Mouse (Mus musculus): ENCODE data around the gene Cxcl17. TPM values are rescaled to one million over a fixed set of nuclear protein-coding genes. Genes with fewer than 3 reads are reported as not detected.
"Not testable (repeated sequence)": the region's sequence is repeated elsewhere in the genome, so short reads cannot be mapped to it uniquely, and the experiment has no call there.

The Cxcl17 gene
- polyA plus RNA-seq, 1 experiment from 2014 or later = not detected

DNA sequence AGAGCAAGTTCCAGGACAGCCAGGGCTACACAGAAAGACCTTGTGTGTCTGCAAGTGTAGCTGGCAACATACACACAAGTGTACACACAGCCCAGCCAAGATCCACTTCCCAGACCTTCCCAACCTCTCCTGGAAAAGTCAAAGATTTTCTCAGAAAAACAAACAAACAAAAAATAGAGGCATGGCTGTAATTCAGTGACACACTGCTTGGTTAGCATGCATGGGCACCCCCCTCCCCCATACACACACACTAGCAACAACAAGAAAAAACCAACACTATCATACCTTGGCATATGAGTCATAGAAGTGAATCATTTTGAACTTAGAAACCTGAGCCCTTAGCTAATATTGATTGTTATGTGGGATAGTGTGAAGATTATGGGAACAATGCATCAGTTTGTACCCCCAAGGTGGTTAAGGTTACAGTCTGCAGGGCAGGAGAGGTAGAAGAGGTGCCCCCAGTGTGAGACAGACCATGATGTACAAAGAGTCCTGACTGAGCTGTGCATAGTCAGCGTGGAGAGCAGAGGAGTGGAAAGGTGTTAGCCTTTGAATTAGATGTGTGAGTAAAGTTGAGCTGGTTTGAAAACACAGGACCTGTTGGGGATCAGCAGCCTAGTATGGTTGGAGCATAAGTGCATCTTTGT, 1.6 kb downstream of the Cxcl17 start:
- Histone ChIP-seq H3K27ac (ENCODE audit: low read depth, low read length) (no peak overlapping the region), H3K4me2 (no peak overlapping the region), H3K9me3 (replicated peaks; ENCODE audit: control insufficient read depth, low read length) (no peaks in the 10 kb centered on the region), H3K27me3 (ENCODE audit: control insufficient read depth, insufficient read depth, low read length) (no peaks in the 10 kb centered on the region), H3K4me3 (ENCODE audit: low read depth, low read length) (no peak overlapping the region), H3K4me1 (ENCODE audit: control insufficient read depth, insufficient read depth, low read length) (no peaks in the 10 kb centered on the region), H3K9ac (ENCODE audit: low read depth, low read length) (no peak overlapping the region), H3K36me3 (ENCODE audit: control insufficient read depth, insufficient read depth, low read length) (no peaks in the 10 kb centered on the region)
- WGBS (ENCODE audit: insufficient replicate concordance) = 66% methylated on average over 1 of the region's 1 CpGs
- ATAC-seq (replicated peaks; ENCODE audit: insufficient number of reproducible peaks, low FRiP score, low TSS enrichment) = no peak

DNA sequence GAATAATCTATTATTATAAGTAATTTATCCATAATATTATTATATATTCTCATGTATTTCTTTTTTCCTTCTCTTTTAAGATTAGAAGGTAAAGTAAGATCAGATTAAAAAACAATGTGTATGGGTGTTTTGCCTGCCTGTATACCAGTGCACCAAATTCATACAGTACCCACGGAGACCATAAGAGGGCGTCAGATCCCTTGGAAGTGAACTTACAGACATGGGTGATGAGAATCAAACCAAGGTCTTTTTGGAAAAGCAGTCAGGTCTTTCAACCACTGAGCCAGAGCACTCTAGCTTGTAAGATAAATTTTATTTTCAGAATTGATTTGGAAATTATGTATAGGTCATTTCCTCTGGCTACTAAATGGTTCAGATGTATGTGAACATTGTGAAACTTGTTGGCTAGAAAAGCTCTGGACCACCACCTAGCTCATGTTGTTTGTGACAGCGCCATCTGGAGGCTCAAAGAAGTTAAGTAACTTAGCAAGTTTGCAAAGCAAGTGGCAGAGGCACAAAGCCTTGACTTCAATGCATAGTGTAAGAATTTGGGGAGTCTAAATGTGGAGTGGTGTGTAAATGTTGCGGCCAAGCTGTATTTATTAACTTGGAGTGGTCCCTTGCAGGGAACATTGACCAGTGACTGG, 3.4 kb downstream of the Cxcl17 start:
- no peak overlapping the region for H3K4me2 ChIP-seq
- ATAC-seq (replicated peaks; ENCODE audit: insufficient number of reproducible peaks, low FRiP score, low TSS enrichment) = no peak
- H3K4me1 ChIP-seq (ENCODE audit: control insufficient read depth, insufficient read depth, low read length) = no peaks in the 10 kb centered on the region
- no peaks in the 10 kb centered on the region for H3K36me3 ChIP-seq (ENCODE audit: control insufficient read depth, insufficient read depth, low read length)
- H3K9ac ChIP-seq (ENCODE audit: low read depth, low read length) = no peak overlapping the region
- H3K9me3 ChIP-seq (replicated peaks; ENCODE audit: control insufficient read depth, low read length) = no peaks in the 10 kb centered on the region
- WGBS (ENCODE audit: insufficient replicate concordance) = 39% methylated on average over 4 of the region's 4 CpGs
- no peaks in the 10 kb centered on the region for H3K27me3 ChIP-seq (ENCODE audit: control insufficient read depth, insufficient read depth, low read length)
- H3K27ac ChIP-seq (ENCODE audit: low read depth, low read length) = no peak overlapping the region
- no peak overlapping the region for H3K4me3 ChIP-seq (ENCODE audit: low read depth, low read length)

DNA sequence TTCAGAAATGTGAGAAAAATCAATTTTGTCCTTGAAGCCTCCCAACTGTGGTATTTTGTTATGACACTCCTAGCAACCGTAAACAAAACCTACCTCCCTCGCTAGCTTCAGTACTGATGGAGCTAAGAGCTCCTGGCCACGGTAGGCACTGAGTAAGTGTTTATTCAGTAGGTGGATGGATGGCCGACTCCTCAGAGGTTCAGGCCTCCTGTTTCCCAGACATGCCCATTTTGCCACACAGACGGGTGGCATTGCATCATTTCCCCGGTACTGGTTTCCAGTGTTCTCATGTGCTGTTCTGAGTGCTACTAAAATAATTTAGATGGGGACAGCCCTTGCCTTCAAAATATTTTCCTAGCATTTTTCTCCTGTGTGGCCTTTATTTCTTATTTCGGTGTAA, 6.2 kb downstream of the Cxcl17 start:
- Histone ChIP-seq H3K4me1 (ENCODE audit: control insufficient read depth, insufficient read depth, low read length) (no peaks in the 10 kb centered on the region), H3K4me3 (ENCODE audit: low read depth, low read length) (no peak overlapping the region), H3K9me3 (replicated peaks; ENCODE audit: control insufficient read depth, low read length) (no peaks in the 10 kb centered on the region), H3K27me3 (ENCODE audit: control insufficient read depth, insufficient read depth, low read length) (no peaks in the 10 kb centered on the region), H3K27ac (ENCODE audit: low read depth, low read length) (no peak overlapping the region), H3K36me3 (ENCODE audit: control insufficient read depth, insufficient read depth, low read length) (no peaks in the 10 kb centered on the region), H3K4me2 (no peak overlapping the region), H3K9ac (ENCODE audit: low read depth, low read length) (no peak overlapping the region)
- no peak for ATAC-seq (replicated peaks; ENCODE audit: insufficient number of reproducible peaks, low FRiP score, low TSS enrichment)
- 78% methylated on average over 7 of the region's 7 CpGs for WGBS (ENCODE audit: insufficient replicate concordance)

DNA sequence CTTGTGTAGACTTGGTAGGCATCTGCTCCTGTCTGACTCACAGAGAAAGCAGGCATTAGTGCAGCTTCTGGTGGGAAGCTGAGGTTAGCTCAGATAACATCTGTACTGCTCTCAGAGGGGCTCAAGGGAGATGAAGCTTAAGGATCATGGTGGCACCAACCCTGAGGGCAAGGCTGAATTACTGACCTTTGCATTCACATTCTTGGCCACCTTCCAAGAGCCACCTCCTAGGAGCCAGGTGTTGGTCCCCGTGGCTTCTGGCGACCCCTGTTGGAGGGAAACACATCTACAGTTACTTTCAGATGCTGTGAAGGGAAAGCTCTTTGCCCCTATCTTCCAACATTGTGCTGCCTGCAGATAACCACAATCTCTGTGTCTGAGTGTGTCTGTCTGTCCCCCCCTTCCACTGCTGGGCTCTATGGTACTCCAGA, 10.0 kb downstream of the Cxcl17 start:
- Histone ChIP-seq H3K4me1 (ENCODE audit: control insufficient read depth, insufficient read depth, low read length) (no peaks in the 10 kb centered on the region), H3K27ac (ENCODE audit: low read depth, low read length) (no peak overlapping the region), H3K4me2 (no peak overlapping the region), H3K4me3 (ENCODE audit: low read depth, low read length) (no peak overlapping the region), H3K9me3 (replicated peaks; ENCODE audit: control insufficient read depth, low read length) (no peaks in the 10 kb centered on the region), H3K9ac (ENCODE audit: low read depth, low read length) (no peak overlapping the region), H3K36me3 (ENCODE audit: control insufficient read depth, insufficient read depth, low read length) (no peaks in the 10 kb centered on the region), H3K27me3 (ENCODE audit: control insufficient read depth, insufficient read depth, low read length) (no peaks in the 10 kb centered on the region)
- ATAC-seq (replicated peaks; ENCODE audit: insufficient number of reproducible peaks, low FRiP score, low TSS enrichment) = no peak
- WGBS (ENCODE audit: insufficient replicate concordance) = 0% methylated on average over 2 of the region's 2 CpGs

DNA sequence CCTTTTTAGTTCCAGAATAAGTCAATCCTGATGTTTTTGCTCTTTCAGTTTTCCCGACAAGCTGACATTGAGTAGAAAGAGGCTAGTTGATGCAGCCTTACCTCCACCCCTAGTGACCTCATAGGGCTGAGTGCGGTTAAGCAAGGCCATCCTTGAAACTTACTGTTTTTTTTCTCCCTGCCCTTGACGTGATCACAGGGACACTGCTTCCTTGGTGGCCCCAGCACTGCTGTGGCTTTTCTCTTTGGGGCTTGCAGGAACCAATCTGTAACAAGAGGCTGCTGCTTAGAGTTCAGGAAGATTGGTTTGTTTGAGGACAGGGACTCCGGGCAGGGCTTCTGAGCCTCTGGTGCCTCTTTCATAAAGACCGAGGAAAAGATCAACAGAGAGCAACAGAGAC, 10.7 kb downstream of the Cxcl17 start:
- Histone ChIP-seq H3K27me3 (ENCODE audit: control insufficient read depth, insufficient read depth, low read length) (no peaks in the 10 kb centered on the region), H3K36me3 (ENCODE audit: control insufficient read depth, insufficient read depth, low read length) (no peaks in the 10 kb centered on the region), H3K4me2 (no peak overlapping the region), H3K4me3 (ENCODE audit: low read depth, low read length) (no peak overlapping the region), H3K9me3 (replicated peaks; ENCODE audit: control insufficient read depth, low read length) (no peaks in the 10 kb centered on the region), H3K4me1 (ENCODE audit: control insufficient read depth, insufficient read depth, low read length) (no peaks in the 10 kb centered on the region), H3K9ac (ENCODE audit: low read depth, low read length) (no peak overlapping the region), H3K27ac (ENCODE audit: low read depth, low read length) (no peak overlapping the region)
- 39% methylated on average over 5 of the region's 5 CpGs for WGBS (ENCODE audit: insufficient replicate concordance)
- ATAC-seq (replicated peaks; ENCODE audit: insufficient number of reproducible peaks, low FRiP score, low TSS enrichment) = no peak

DNA sequence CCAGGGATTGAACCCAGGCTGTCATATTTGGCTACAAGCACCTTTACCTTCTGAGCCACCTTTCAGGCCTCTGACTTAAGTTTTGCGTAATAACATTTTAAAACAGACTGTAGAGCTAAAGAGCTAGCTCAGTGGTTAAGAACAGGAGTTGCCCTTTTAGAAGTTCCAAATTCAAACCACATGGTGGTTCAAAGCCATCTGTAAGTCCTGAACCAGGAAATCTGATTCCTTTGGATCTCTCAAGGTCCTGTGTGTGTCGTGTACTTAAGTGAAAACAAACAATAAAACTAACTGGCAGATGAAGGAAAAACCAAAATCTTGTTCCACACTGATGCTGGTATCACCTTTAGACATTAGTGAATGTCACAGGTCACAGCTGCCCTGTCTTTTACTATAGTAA, 11.1 kb downstream of the Cxcl17 start:
- H3K4me3 ChIP-seq (ENCODE audit: low read depth, low read length) = no peak overlapping the region
- H3K4me2 ChIP-seq = no peak overlapping the region
- no peaks in the 10 kb centered on the region for H3K4me1 ChIP-seq (ENCODE audit: control insufficient read depth, insufficient read depth, low read length)
- H3K9ac ChIP-seq (ENCODE audit: low read depth, low read length) = no peak overlapping the region
- H3K27me3 ChIP-seq (ENCODE audit: control insufficient read depth, insufficient read depth, low read length) = no peaks in the 10 kb centered on the region
- no peak for ATAC-seq (replicated peaks; ENCODE audit: insufficient number of reproducible peaks, low FRiP score, low TSS enrichment)
- no peak overlapping the region for H3K27ac ChIP-seq (ENCODE audit: low read depth, low read length)
- WGBS (ENCODE audit: insufficient replicate concordance) = 60% methylated on average over 2 of the region's 2 CpGs
- no peaks in the 10 kb centered on the region for H3K9me3 ChIP-seq (replicated peaks; ENCODE audit: control insufficient read depth, low read length)
- no peaks in the 10 kb centered on the region for H3K36me3 ChIP-seq (ENCODE audit: control insufficient read depth, insufficient read depth, low read length)

DNA sequence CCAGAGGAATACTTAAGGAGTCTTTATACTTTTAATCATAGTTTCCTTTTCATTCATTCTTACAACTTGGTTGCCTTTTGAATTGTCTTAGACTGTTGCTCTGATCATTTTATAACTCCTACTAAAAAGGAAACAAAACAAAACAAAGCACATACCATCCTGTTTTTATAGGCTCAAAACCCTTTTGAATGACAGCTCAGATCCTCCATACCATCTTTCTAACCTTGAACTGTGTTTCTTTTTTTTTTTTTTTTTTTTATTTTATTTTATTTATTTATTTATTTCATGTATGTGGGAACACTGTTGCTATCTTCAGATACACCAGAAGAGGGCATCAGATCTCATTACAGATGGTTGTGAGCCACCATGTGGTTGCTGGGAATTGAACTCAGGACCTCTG, 13.7 kb downstream of the Cxcl17 start:
- H3K4me2 ChIP-seq; H3K4me3 ChIP-seq (ENCODE audit: low read depth, low read length); H3K27me3 ChIP-seq (ENCODE audit: control insufficient read depth, insufficient read depth, low read length); ATAC-seq (replicated peaks; ENCODE audit: insufficient number of reproducible peaks, low FRiP score, low TSS enrichment); H3K9ac ChIP-seq (ENCODE audit: low read depth, low read length); H3K9me3 ChIP-seq (replicated peaks; ENCODE audit: control insufficient read depth, low read length); H3K4me1 ChIP-seq (ENCODE audit: control insufficient read depth, insufficient read depth, low read length); H3K27ac ChIP-seq (ENCODE audit: low read depth, low read length); H3K36me3 ChIP-seq (ENCODE audit: control insufficient read depth, insufficient read depth, low read length): not testable (repeated sequence)

DNA sequence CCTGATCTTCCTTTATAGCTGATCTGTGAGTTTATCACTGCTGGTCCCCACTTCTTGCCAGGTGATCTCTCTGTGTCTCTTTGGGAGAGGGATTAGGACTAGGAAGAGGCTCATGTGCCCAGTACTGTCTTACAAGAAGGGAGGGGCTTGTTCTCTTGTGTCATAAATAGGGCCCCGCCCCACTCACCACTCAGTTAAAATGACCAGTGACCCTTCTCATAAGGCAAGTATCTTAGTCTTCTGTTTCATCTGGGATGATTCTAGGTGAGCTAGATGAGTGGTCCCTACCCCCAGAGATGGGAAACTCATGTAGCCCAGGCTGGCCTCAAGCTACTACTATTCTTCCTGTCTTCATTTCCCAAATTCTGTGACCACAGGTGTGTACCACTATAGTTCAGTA, 14.1 kb downstream of the Cxcl17 start, which contains the start of gene Lipe:
Gene Lipe, minus strand, starts transcription at position 101 of the 400 bp plus-strand sequence.
- no peak for ATAC-seq (replicated peaks; ENCODE audit: insufficient number of reproducible peaks, low FRiP score, low TSS enrichment)
- Histone ChIP-seq H3K4me2 (no peak within 1 kb of the TSS), H3K4me3 (ENCODE audit: low read depth, low read length) (no peak within 1 kb of the TSS), H3K9me3 (replicated peaks; ENCODE audit: control insufficient read depth, low read length) (no peaks in the 10 kb centered on the region), H3K36me3 (ENCODE audit: control insufficient read depth, insufficient read depth, low read length) (no peaks in the 10 kb centered on the region), H3K27me3 (ENCODE audit: control insufficient read depth, insufficient read depth, low read length) (peaks cover 3% of the 10 kb centered on the region; the same call in 1 of the 2 replicates), H3K9ac (ENCODE audit: low read depth, low read length) (no peak within 1 kb of the TSS), H3K27ac (ENCODE audit: low read depth, low read length) (no peak within 1 kb of the TSS), H3K4me1 (ENCODE audit: control insufficient read depth, insufficient read depth, low read length) (peaks cover 10% of the 10 kb centered on the region)
- WGBS (ENCODE audit: insufficient replicate concordance) = 90% methylated on average over 1 of the region's 1 CpGs

DNA sequence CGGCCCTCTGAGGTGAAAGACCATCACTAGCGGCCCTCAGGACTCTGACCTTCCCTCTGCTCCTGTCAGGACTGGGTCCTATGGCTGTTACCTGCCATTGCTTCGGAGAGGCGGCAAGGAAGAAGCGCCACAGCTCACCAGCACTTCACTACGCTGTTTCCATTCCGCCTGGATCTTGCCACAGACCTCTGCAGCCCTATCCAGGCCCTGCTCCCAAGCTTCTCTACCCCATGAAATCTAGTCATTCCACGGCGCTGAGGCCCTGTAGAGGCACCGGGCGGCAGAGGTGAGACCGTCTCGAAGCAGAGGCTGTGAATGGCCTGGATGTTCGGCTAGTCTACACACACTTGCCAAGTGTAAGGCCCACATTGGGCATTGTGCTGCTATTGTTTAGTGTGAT, 16.1 kb downstream of the Cxcl17 start:
- 0 out of 2 replicates have a peak, but pooled peaks cover 2% of the 10 kb centered on the region for H3K36me3 ChIP-seq (ENCODE audit: control insufficient read depth, insufficient read depth, low read length)
- ATAC-seq (replicated peaks; ENCODE audit: insufficient number of reproducible peaks, low FRiP score, low TSS enrichment) = no peak

More for the DNA sequence above, 16.1 kb downstream of the Cxcl17 start:
- H3K9ac ChIP-seq (ENCODE audit: low read depth, low read length) = 0 out of 2 replicates have a peak overlapping the region, but pooled peaks have one; percentile 28
- peak overlapping the region; percentile 69 for H3K4me3 ChIP-seq (ENCODE audit: low read depth, low read length)
- H3K4me2 ChIP-seq = peak overlapping the region; percentile 83; the same call in 1 of the 2 replicates
- 89% methylated on average over 14 of the region's 14 CpGs for WGBS (ENCODE audit: insufficient replicate concordance)
- H3K4me1 ChIP-seq (ENCODE audit: control insufficient read depth, insufficient read depth, low read length) = peaks cover 10% of the 10 kb centered on the region
- H3K27ac ChIP-seq (ENCODE audit: low read depth, low read length) = no peak overlapping the region
- no peaks in the 10 kb centered on the region for H3K9me3 ChIP-seq (replicated peaks; ENCODE audit: control insufficient read depth, low read length)
- H3K27me3 ChIP-seq (ENCODE audit: control insufficient read depth, insufficient read depth, low read length) = peaks cover 10% of the 10 kb centered on the region; the same call in 1 of the 2 replicates
